Mouse (Mus musculus) neural tube, embryonic 14.5 days (tissue): ENCODE data around the gene C1qbp. TPM values are rescaled to one million over a fixed set of nuclear protein-coding genes. Genes with fewer than 3 reads are reported as not detected.

ENCODE experiments used
- ATAC-seq: fragments of 200-750 bp; cut with Nextera tagmentation; 2 replicates; pipeline ENCODE4 v1.8.0; 2017; ENCODE audit warnings: low read depth, mild to moderate bottlenecking, moderate TSS enrichment, moderate library complexity
- H3K27ac ChIP-seq: fragments of 300-500 bp; sonication (generic); 2 replicates; pipeline ENCODE4 v1.5.1; 2014; ENCODE audit warnings: low read depth, mild to moderate bottlenecking, control low read depth, low read length, moderate library complexity, mixed read lengths
- H3K27me3 ChIP-seq: fragments of 300-500 bp; sonication (generic); 2 replicates; pipeline ENCODE4 v1.6.1; 2014; ENCODE audit warnings: low read length; ENCODE audit not compliant: control insufficient read depth, insufficient read depth
- H3K36me3 ChIP-seq: fragments of 300-500 bp; sonication (generic); 2 replicates; pipeline ENCODE4 v1.6.1; 2014; ENCODE audit warnings: low read length, mixed read lengths; ENCODE audit not compliant: control insufficient read depth, insufficient read depth
- H3K4me1 ChIP-seq: fragments of 300-500 bp; sonication (generic); 2 replicates; pipeline ENCODE4 v1.6.1; 2014; ENCODE audit warnings: low read length; ENCODE audit not compliant: control insufficient read depth, insufficient read depth
- H3K4me2 ChIP-seq: fragments of 300-500 bp; sonication (generic); 2 replicates; pipeline ENCODE4 v1.6.1; 2014; ENCODE audit warnings: mild to moderate bottlenecking, low read depth, low read length, control low read depth
- H3K4me3 ChIP-seq: fragments of 300-500 bp; sonication (generic); 2 replicates; pipeline ENCODE4 v1.5.1; 2014; ENCODE audit warnings: low read depth, low read length, control low read depth, mixed read lengths
- H3K9ac ChIP-seq: fragments of 300-500 bp; sonication (generic); replicated peaks from 2 replicates; pipeline ENCODE4 v1.6.1; 2014; ENCODE audit warnings: low read depth, mild to moderate bottlenecking, control low read depth, low read length, mixed read lengths
- H3K9me3 ChIP-seq: fragments of 300-500 bp; sonication (generic); 2 replicates; pipeline ENCODE4 v1.6.1; 2016; ENCODE audit warnings: low read length; ENCODE audit not compliant: control insufficient read depth
- WGBS: fragments of 180-500 bp; shearing (Covaris S2); extraction: QIAGEN DNeasy Blood & Tissue Kit; methylation state at CpG from one replicate; pipeline ENCODE4 v1.1.7; 2014; 5-methylcytosine and 5-hydroxymethylcytosine counted together
- polyA plus RNA-seq: library from polyadenylated mRNA; unstranded; fragments of >200 nt; fragmentation: Nextera tagmentation; extraction: Ambion mirVana; gene quantifications from 2 replicates; pipeline ENCODE4 v1.2.1, GENCODE M21; 2014

C1qbp gene
- polyA plus RNA-seq, 1 experiment from 2014 or later = 173 TPM

DNA sequence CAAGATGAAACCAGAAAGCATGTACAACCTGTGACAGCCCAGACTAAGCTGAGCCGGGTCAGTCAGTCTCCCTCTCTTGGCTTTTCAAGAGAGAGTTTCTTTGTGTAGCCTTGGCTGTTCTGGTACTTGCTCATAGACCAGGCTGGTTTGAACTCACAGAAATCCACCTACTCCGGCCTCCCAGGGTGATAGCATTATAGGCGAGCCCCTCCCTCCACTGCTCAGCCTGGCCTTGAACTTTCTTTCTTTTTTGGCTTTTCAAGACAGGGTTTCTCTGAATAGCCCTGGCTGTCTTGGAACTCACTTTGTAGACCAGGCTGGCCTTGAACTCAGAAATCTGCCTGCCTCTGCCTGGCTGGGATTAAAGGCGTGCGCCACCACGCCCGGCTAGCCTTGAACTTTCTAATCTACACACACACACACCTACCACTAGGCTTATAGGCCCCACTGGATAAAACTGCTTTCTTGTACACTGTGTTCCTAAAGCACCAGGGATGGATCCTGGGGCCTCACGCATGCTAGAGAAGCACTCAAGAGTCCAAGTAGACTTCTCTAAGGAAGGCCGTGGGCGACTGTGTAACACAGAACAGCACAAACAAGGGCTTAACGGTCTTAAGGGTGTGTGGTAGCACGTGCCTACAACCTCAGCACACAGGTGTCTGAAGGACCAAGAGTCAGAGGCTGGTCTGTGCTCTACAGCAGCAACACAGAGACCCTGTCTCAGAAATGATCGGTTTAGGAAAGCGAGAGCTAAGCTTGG is 1.9 kb downstream of the C1qbp start:
- H3K27ac ChIP-seq = no peak overlapping the region
- no peak overlapping the region for H3K9ac ChIP-seq
- ATAC-seq = no peak
- no peaks in the 10 kb centered on the region for H3K27me3 ChIP-seq
- H3K4me1 ChIP-seq = peaks cover 2% of the 10 kb centered on the region; the same call in 1 of the 2 replicates
- H3K36me3 ChIP-seq = peaks cover 53% of the 10 kb centered on the region
- no peak overlapping the region for H3K4me2 ChIP-seq
- WGBS = 97% methylated on average over 14 of the region's 14 CpGs
- no peaks in the 10 kb centered on the region for H3K9me3 ChIP-seq
- no peak overlapping the region for H3K4me3 ChIP-seq

- Histone ChIP-seq H3K9me3 (no peaks in the 10 kb centered on the region), H3K4me3 (no peak overlapping the region), H3K4me2 (no peak overlapping the region), H3K9ac (no peak overlapping the region), H3K4me1 (peaks cover 2% of the 10 kb centered on the region; the same call in 1 of the 2 replicates), H3K27ac (no peak overlapping the region), H3K36me3 (peaks cover 49% of the 10 kb centered on the region), H3K27me3 (no peaks in the 10 kb centered on the region)
- no peak for ATAC-seq
- 79% methylated on average over 6 of the region's 6 CpGs for WGBS
These were observed 2.6 kb downstream of the C1qbp start for GRCm38 (mm10) chr11:70980232-70980631.

GRCm38 (mm10) chr11:70977293-70977692 is 5.5 kb downstream of the C1qbp start:
- Histone ChIP-seq H3K36me3 (peaks cover 60% of the 10 kb centered on the region), H3K27ac (no peak overlapping the region), H3K4me1 (peaks cover 2% of the 10 kb centered on the region; the same call in 1 of the 2 replicates), H3K4me3 (no peak overlapping the region), H3K27me3 (no peaks in the 10 kb centered on the region), H3K4me2 (no peak overlapping the region), H3K9me3 (no peaks in the 10 kb centered on the region), H3K9ac (no peak overlapping the region)
- 96% methylated on average over 6 of the region's 6 CpGs for WGBS
- ATAC-seq = no peak

DNA sequence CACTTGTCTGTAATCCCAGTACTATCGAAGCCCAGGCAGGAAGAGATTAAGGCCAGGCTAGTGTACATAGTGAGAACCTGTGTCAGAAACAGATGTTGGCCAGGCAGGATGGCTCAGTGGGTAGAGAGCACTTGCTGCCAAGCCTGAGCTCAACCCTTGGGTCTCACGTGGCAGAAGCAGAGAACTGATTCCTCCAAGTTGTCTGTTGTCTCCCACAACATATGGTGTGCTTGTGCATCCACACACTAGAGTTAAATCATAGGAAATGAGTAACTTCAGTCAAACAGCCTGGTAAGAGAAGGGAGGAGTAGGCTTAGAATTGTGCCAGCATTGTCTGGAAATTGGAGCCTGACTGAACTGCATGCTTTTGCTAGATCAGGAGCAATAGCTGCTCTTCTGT is 7.6 kb downstream of the C1qbp start:
- ATAC-seq = no peak
- Histone ChIP-seq H3K27ac (no peak overlapping the region), H3K36me3 (peaks cover 55% of the 10 kb centered on the region), H3K9me3 (no peaks in the 10 kb centered on the region), H3K4me2 (no peak overlapping the region), H3K4me3 (no peak overlapping the region), H3K27me3 (no peaks in the 10 kb centered on the region), H3K4me1 (no peaks in the 10 kb centered on the region), H3K9ac (no peak overlapping the region)
- WGBS = 77% methylated on average over 2 of the region's 2 CpGs

DNA sequence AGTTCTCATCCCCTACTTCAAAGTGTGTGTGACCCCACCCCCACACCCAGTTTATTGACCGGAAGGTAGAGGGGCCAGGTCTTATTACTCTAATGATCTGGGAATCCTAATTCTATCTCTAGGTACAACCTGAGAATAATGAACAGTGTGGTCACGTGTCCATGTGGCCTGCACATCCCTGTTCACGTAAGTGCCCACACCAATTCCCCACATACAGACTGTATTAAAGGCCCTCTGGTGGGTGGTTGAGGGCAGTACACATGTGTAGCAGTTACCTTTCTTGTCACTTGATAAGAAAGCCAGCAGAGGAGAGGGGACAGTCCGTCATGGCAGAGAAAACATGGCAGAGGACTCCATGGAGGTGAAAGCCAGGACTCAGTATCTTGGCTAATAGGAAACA is 8.9 kb downstream of the C1qbp start:
- Histone ChIP-seq H3K9ac (no peak overlapping the region), H3K27me3 (no peaks in the 10 kb centered on the region), H3K27ac (no peak overlapping the region), H3K4me3 (no peak overlapping the region), H3K9me3 (no peaks in the 10 kb centered on the region), H3K36me3 (peaks cover 43% of the 10 kb centered on the region), H3K4me2 (no peak overlapping the region), H3K4me1 (0 out of 2 replicates have a peak, but pooled peaks cover 3% of the 10 kb centered on the region)
- 72% methylated on average over 4 of the region's 4 CpGs for WGBS
- no peak for ATAC-seq

DNA sequence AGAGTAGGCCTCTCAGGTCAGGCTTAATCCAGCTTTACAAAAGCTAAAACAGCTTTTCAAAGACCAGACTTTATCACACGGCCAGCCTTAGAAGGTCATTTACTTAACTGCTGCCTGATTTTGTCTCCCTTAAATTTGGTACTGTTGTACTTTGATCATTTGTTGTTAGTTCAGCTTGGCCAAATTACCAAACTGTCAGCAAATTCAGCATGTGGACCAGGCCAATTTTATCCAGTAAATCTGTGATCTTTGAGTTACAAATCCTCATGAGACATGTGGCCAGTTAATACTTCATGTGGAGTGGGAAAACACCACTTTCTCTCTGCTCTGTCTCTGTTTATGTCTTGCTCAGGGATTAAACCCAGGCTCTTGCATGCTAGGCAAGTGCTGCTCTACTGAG is 10.2 kb downstream of the C1qbp start:
- Histone ChIP-seq H3K27me3 (no peaks in the 10 kb centered on the region), H3K4me3 (no peak overlapping the region), H3K27ac (no peak overlapping the region), H3K9ac (no peak overlapping the region), H3K36me3 (peaks cover 31% of the 10 kb centered on the region), H3K4me1 (peaks cover 13% of the 10 kb centered on the region; the same call in 1 of the 2 replicates), H3K4me2 (no peak overlapping the region), H3K9me3 (no peaks in the 10 kb centered on the region)
- 70% methylated on average over 1 of the region's 1 CpGs for WGBS
- ATAC-seq = no peak

- Histone ChIP-seq H3K9ac (peak overlapping the region; percentile 50), H3K9me3 (no peaks in the 10 kb centered on the region), H3K27me3 (no peaks in the 10 kb centered on the region), H3K4me3 (peak overlapping the region; percentile 89), H3K36me3 (peaks cover 21% of the 10 kb centered on the region), H3K27ac (peak overlapping the region; percentile 55; the same call in 1 of the 2 replicates), H3K4me2 (peak overlapping the region; percentile 63), H3K4me1 (peaks cover 15% of the 10 kb centered on the region; the same call in 1 of the 2 replicates)
- peak; percentile 22 for ATAC-seq
- WGBS = 18% methylated on average over 24 of the region's 24 CpGs
These were observed 12.0 kb downstream of the C1qbp start for GRCm38 (mm10) chr11:70970560-70971540.

DNA sequence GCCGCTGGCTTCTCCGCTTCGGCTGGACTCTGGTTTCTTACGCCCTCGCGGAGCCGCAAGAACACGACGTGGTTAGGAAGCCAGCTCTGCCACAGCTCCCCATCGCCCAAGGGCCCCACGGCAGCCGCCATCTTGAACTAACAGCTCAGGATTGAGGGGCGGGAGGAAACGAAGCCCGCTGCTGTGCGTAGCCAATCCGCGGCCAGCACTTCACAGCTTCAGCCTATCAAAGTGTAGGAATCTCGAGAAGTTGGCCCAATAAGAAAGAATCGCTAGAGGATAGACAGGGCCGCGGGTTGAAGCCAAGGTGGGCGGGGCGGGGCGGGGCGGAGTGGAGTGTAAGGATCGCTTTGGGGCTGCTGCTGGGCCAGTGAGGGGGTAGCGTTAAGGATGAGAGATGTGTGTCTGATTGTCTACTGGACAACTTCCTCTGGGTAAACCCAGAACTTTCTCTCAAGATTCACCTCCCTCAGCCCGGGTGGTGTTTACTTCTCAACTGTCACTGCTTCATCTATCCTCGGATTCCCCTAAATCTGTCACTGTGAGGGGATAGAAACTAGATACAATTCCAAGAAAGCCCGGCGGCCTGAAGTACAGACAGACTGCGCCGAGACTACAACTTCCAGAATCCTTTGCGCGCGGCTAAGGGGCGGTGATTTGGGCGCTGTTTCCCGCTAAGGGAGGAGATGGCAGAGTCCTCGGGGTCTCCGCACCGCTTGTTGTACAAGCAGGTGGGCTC is 12.8 kb downstream of the C1qbp start, which contains the start of the genes Nup88 and Rpain:
Nup88 (minus strand) TSS at position 153 of the 739 bp plus-strand sequence.
Rpain (plus strand) TSS at position 393 of the 739 bp plus-strand sequence.
- H3K36me3 ChIP-seq = peaks cover 29% of the 10 kb centered on the region
- no peaks in the 10 kb centered on the region for H3K27me3 ChIP-seq
- H3K9ac ChIP-seq = peak within 1 kb of the TSS; percentile 88
- ATAC-seq = peak; percentile 98
- H3K9me3 ChIP-seq = no peaks in the 10 kb centered on the region
- H3K4me1 ChIP-seq = peaks cover 15% of the 10 kb centered on the region; the same call in 1 of the 2 replicates
- H3K27ac ChIP-seq = peak within 1 kb of the TSS; percentile 85
- peak within 1 kb of the TSS; percentile 90 for H3K4me2 ChIP-seq
- under 1% methylated on average over 43 of the region's 43 CpGs for WGBS
- H3K4me3 ChIP-seq = peak within 1 kb of the TSS; percentile 89
